Mouse (Mus musculus) CH12.LX (cell line): ENCODE measurements around the gene Dhrs11. TPM values are rescaled to one million over a fixed set of nuclear protein-coding genes. Genes with fewer than 3 reads are reported as not detected.
A peak's percentile ranks its signal among the peaks of the same experiment; 100 is the strongest.

ENCODE experiments used
- DNase-seq: peaks from one replicate; pipeline ENCODE4 v3.0.0-alpha.2; 2013; ENCODE audit errors: extremely low read depth
- H3K27ac ChIP-seq: 2 replicates; pipeline ENCODE4 v1.5.1; 2012; ENCODE audit warnings: low read depth, mild to moderate bottlenecking, control low read depth, moderate library complexity; ENCODE audit not compliant: insufficient read depth
- H3K27me3 ChIP-seq: replicated peaks from 2 replicates; pipeline ENCODE3; 2012; ENCODE audit warnings: inconsistent platforms
- H3K36me3 ChIP-seq, 2 experiments: replicated peaks in 1 of 2; 2 replicates each; pipeline versions ENCODE3 to v1.6.1; 2012; ENCODE audit warnings: inconsistent platforms in 1 of 2, low read length in 1 of 2, mild to moderate bottlenecking in 1 of 2, mixed read lengths in 1 of 2, moderate library complexity in 1 of 2; ENCODE audit not compliant: control insufficient read depth in 1 of 2, insufficient read depth in 1 of 2
- H3K4me1 ChIP-seq, 2 experiments: 2 replicates each; pipeline ENCODE4 v1.6.1; 2012; ENCODE audit warnings: inconsistent platforms in 1 of 2, moderate library complexity in 1 of 2; ENCODE audit not compliant: insufficient read depth in 2 of 2, control insufficient read depth in 1 of 2
- H3K4me2 ChIP-seq: 2 replicates; pipeline ENCODE4 v1.6.1; 2012; ENCODE audit warnings: low read depth, mild to moderate bottlenecking, control low read depth; ENCODE audit not compliant: poor library complexity, insufficient read depth, severe bottlenecking
- H3K4me3 ChIP-seq, 3 experiments: fragments of 150-350 bp in 1 of 3; sonication (generic) in 1 of 3; replicated peaks in 1 of 3; 2 replicates each; pipeline versions ENCODE3 to v1.5.1; 2011 to 2012; ENCODE audit warnings: low read depth in 2 of 3, low read length in 2 of 3, mild to moderate bottlenecking in 2 of 3, moderate library complexity in 2 of 3, control low read depth in 1 of 3, improper control_type of control experiment in 1 of 3, inconsistent platforms in 1 of 3, mixed read lengths in 1 of 3; ENCODE audit not compliant: poor library complexity in 1 of 3
- H3K79me2 ChIP-seq: replicated peaks from 2 replicates; pipeline ENCODE4 v1.6.1; 2012; ENCODE audit warnings: mild to moderate bottlenecking, moderate library complexity; ENCODE audit not compliant: control insufficient read depth, poor library complexity, insufficient read depth, severe bottlenecking; ENCODE audit errors: extremely low read depth
- H3K9ac ChIP-seq: 2 replicates; pipeline ENCODE4 v1.6.1; 2012; ENCODE audit warnings: low read depth, mild to moderate bottlenecking, control low read depth, moderate library complexity; ENCODE audit not compliant: insufficient read depth
- H3K9me3 ChIP-seq: replicated peaks from 2 replicates; pipeline ENCODE3; 2012; ENCODE audit warnings: low read length, inconsistent platforms, mixed read lengths
- BHLHE40 ChIP-seq: IDR thresholded peaks from 2 replicates; pipeline ENCODE4 v1.6.1; 2011; ENCODE audit warnings: mild to moderate bottlenecking, low read depth, low read length, improper control_type of control experiment
- CHD1 ChIP-seq: IDR thresholded peaks from 2 replicates; pipeline ENCODE4 v1.6.1; 2012; ENCODE audit warnings: low read depth, low read length, improper control_type of control experiment, inconsistent platforms
- CTCF ChIP-seq, 2 experiments: IDR thresholded peaks in 1 of 2; conservative IDR thresholded peaks in 1 of 2; 2 replicates each; pipeline ENCODE4 v1.5.1; 2011 to 2012; ENCODE audit warnings: low read depth in 2 of 2, low read length in 2 of 2, improper control_type of control experiment in 1 of 2, inconsistent platforms in 1 of 2, mild to moderate bottlenecking in 1 of 2, moderate library complexity in 1 of 2
- E2F4 ChIP-seq: IDR thresholded peaks from 2 replicates; pipeline ENCODE4 v1.6.1; 2011; ENCODE audit warnings: low read depth, low read length, improper control_type of control experiment; ENCODE audit not compliant: insufficient replicate concordance
- ELF1 ChIP-seq: IDR thresholded peaks from 2 replicates; pipeline ENCODE4 v1.6.1; 2014; ENCODE audit warnings: low read depth, mild to moderate bottlenecking, inconsistent platforms, low read length, improper control_type of control experiment
- EP300 ChIP-seq: IDR thresholded peaks from 2 replicates; pipeline ENCODE4 v1.6.1; 2011; ENCODE audit warnings: low read length, improper control_type of control experiment
- ETS1 ChIP-seq: conservative IDR thresholded peaks from 2 replicates; pipeline ENCODE4 v1.6.1; 2012; ENCODE audit warnings: low read depth, mild to moderate bottlenecking, inconsistent platforms, low read length, improper control_type of control experiment, moderate library complexity
- GABPA ChIP-seq: IDR thresholded peaks from 2 replicates; pipeline ENCODE4 v1.6.1; 2012; ENCODE audit warnings: low read depth, low read length, improper control_type of control experiment, inconsistent platforms; ENCODE audit not compliant: insufficient replicate concordance
- IRF4 ChIP-seq: IDR thresholded peaks from 2 replicates; pipeline ENCODE4 v1.6.1; 2014; ENCODE audit warnings: low read depth, mild to moderate bottlenecking, inconsistent platforms, low read length, improper control_type of control experiment
- MAFK ChIP-seq: IDR thresholded peaks from 2 replicates; pipeline ENCODE4 v1.6.1; 2011; ENCODE audit warnings: low read length, improper control_type of control experiment; ENCODE audit not compliant: insufficient replicate concordance
- MAX ChIP-seq: IDR thresholded peaks from 2 replicates; pipeline ENCODE4 v1.6.1; 2011; ENCODE audit warnings: low read length, improper control_type of control experiment
- MAZ ChIP-seq: IDR thresholded peaks from 2 replicates; pipeline ENCODE4 v1.6.1; 2012; ENCODE audit warnings: low read depth, mild to moderate bottlenecking, inconsistent platforms, low read length, improper control_type of control experiment, moderate library complexity
- MEF2A ChIP-seq: IDR thresholded peaks from 2 replicates; pipeline ENCODE4 v1.6.1; 2014; ENCODE audit warnings: low read depth, mild to moderate bottlenecking, inconsistent platforms, low read length, improper control_type of control experiment, borderline replicate concordance
- MXI1 ChIP-seq: IDR thresholded peaks from 2 replicates; pipeline ENCODE4 v1.6.1; 2011; ENCODE audit warnings: mild to moderate bottlenecking, low read depth, low read length, improper control_type of control experiment
- MYC ChIP-seq: IDR thresholded peaks from 2 replicates; pipeline ENCODE4 v1.6.1; 2011; ENCODE audit warnings: low read depth, mild to moderate bottlenecking, improper control_type of control experiment, low read length
- NELFE ChIP-seq: IDR thresholded peaks from 2 replicates; pipeline ENCODE4 v1.6.1; 2011; ENCODE audit warnings: low read depth, low read length, improper control_type of control experiment
- POLR2AphosphoS2 ChIP-seq: IDR thresholded peaks from 2 replicates; pipeline ENCODE4 v1.6.1; 2011; ENCODE audit warnings: low read depth, low read length, improper control_type of control experiment
- RAD21 ChIP-seq: IDR thresholded peaks from 2 replicates; pipeline ENCODE4 v1.6.1; 2011; ENCODE audit warnings: low read depth, mild to moderate bottlenecking, low read length, improper control_type of control experiment, moderate library complexity
- RCOR1 ChIP-seq: conservative IDR thresholded peaks from 2 replicates; pipeline ENCODE4 v1.6.1; 2012; ENCODE audit warnings: low read depth, mild to moderate bottlenecking, inconsistent platforms, low read length, improper control_type of control experiment
- SIN3A ChIP-seq: IDR thresholded peaks from 2 replicates; pipeline ENCODE4 v1.6.1; 2012; ENCODE audit warnings: low read length, improper control_type of control experiment, inconsistent platforms
- TCF12 ChIP-seq: IDR thresholded peaks from 2 replicates; pipeline ENCODE4 v1.6.1; 2014; ENCODE audit warnings: low read depth, mild to moderate bottlenecking, inconsistent platforms, low read length, improper control_type of control experiment
- UBTF ChIP-seq: IDR thresholded peaks from 2 replicates; pipeline ENCODE4 v1.6.1; 2012; ENCODE audit warnings: low read depth, mild to moderate bottlenecking, inconsistent platforms, low read length, improper control_type of control experiment, moderate library complexity
- USF2 ChIP-seq: conservative IDR thresholded peaks from 2 replicates; pipeline ENCODE4 v1.6.1; 2011; ENCODE audit warnings: low read depth, low read length, improper control_type of control experiment
- ZMIZ1 ChIP-seq: IDR thresholded peaks from 2 replicates; pipeline ENCODE4 v1.6.1; 2012; ENCODE audit warnings: low read depth, mild to moderate bottlenecking, inconsistent platforms, low read length, improper control_type of control experiment
- dilution Hi-C: fragments of 300-500 bp; cut with MboI; formaldehyde crosslinking; loops from 2 replicates; pipeline ENCODE4 v1.14.3; 2020; ENCODE audit warnings: low sequenced_read_pairs; ENCODE audit not compliant: extremely low pct_unique_long_range_greater_than_20kb, extremely low pct_ligation_motif_present
- in situ Hi-C: fragments of 300-500 bp; cut with MboI; formaldehyde crosslinking; loops from 3 replicates; pipeline ENCODE4 v1.14.3; 2019; ENCODE audit warnings: low sequenced_read_pairs, low pct_ligation_motif_present, low pct_unique_long_range_greater_than_20kb, mixed read lengths
- polyA plus RNA-seq: library from polyadenylated mRNA; unstranded; fragments of >175 nt; gene quantifications from 2 replicates; pipeline ENCODE4 v1.2.1, GENCODE M21; 2012; ENCODE audit warnings: low read depth; ENCODE audit not compliant: insufficient read length
- total RNA-seq, 2 experiments: library from RNA; depleted of rRNA; stranded (reverse); fragments of 300-350 nt in 1 of 2; fragments of >200 nt in 1 of 2; gene quantifications; 2 replicates each; pipeline ENCODE4 v1.2.3; 2012 to 2014

Gene Dhrs11
- total and polyA plus RNA-seq, 3 experiments, result 6.1 to 17.1 (median 8.3) TPM

- TF ChIP-seq EP300, result no peak
- TF ChIP-seq E2F4, result no peak
- no peak for TF ChIP-seq SIN3A
- TF ChIP-seq CHD1, result no peak; the same call in 1 of the 2 replicates
- TF ChIP-seq ELF1, result peak; percentile 84
- TF ChIP-seq ETS1, result no peak
- TF ChIP-seq CTCF (conservative IDR thresholded peaks at IDR 0.05 in 1 of 2, IDR thresholded peaks at IDR 0.05 in 1 of 2; ENCODE audit: low read depth in 2 of 2, low read length in 2 of 2), result peak; percentile 92 to 95
- TF ChIP-seq MAZ, result peak; percentile 56; the same call in 1 of the 2 replicates
These were observed 10.5 kb downstream of the Dhrs11 start (continued) for GRCm38 (mm10) chr11:84818085-84818960.

- peaks cover 4 to 41% of the 10 kb centered on the region in 2 experiments; a peak in 2 of 4 replicates for H3K4me1 ChIP-seq
These were observed 11.4 kb downstream of the Dhrs11 start for GRCm38 (mm10) chr11:84817362-84817761.

GRCm38 (mm10) chr11:84813724-84814510, 14.9 kb downstream of the Dhrs11 start:
- Histone ChIP-seq H3K36me3 (peaks cover 14 to 54% of the 10 kb centered on the region in 2 experiments), H3K27me3 (no peaks in the 10 kb centered on the region), H3K4me2 (no peak overlapping the region), H3K79me2 (no peaks in the 10 kb centered on the region), H3K4me1 (peaks cover 0 to 19% of the 10 kb centered on the region in 2 experiments; a peak in 1 of 4 replicates), H3K9me3 (peaks cover 5% of the 10 kb centered on the region), H3K27ac (no peak overlapping the region), H3K4me3 (no peak overlapping the region), H3K9ac (no peak overlapping the region)
- in situ Hi-C loops (loop anchor here (10.0 to 25.0 kb wide), 3 partner anchors 299 to 652 kb away; partner anchors contain the start of genes Aatf and Gm11437), dilution Hi-C loops (no loop called here)
- DNase-seq, result peak; percentile 78
- TF ChIP-seq GABPA, result no peak
- TF ChIP-seq POLR2AphosphoS2, result no peak
- TF ChIP-seq CHD1, result no peak
- peak; percentile 42; the same call in 1 of the 2 replicates for TF ChIP-seq MAX
- TF ChIP-seq NELFE, result peak; percentile 21; the same call in 1 of the 2 replicates
- no peak for TF ChIP-seq ETS1
- peak; percentile 89 for TF ChIP-seq RAD21
- no peak for TF ChIP-seq TCF12
- TF ChIP-seq SIN3A, result no peak
- no peak for TF ChIP-seq UBTF
- TF ChIP-seq BHLHE40, result no peak
- no peak for TF ChIP-seq MEF2A
- TF ChIP-seq MAFK, result no peak
- TF ChIP-seq MXI1, result no peak
- TF ChIP-seq EP300, result no peak
- TF ChIP-seq IRF4, result no peak
- TF ChIP-seq ZMIZ1, result no peak
- no peak for TF ChIP-seq RCOR1

More at GRCm38 (mm10) chr11:84817362-84817761, 11.4 kb downstream of the Dhrs11 start:
- dilution Hi-C loops (no loop called here), in situ Hi-C loops (loop anchor here (10.0 to 25.0 kb wide), 3 partner anchors 303 to 655 kb away; partner anchors contain the start of genes Aatf and Gm11437)
- no peak overlapping the region for H3K4me2 ChIP-seq
- no peaks in the 10 kb centered on the region; the same call in 1 of the 2 replicates for H3K79me2 ChIP-seq
- no peak overlapping the region for H3K9ac ChIP-seq
- DNase-seq, result no peak
- peaks cover 5% of the 10 kb centered on the region for H3K9me3 ChIP-seq
- H3K27me3 ChIP-seq, result no peaks in the 10 kb centered on the region
- H3K27ac ChIP-seq, result no peak overlapping the region
- TF ChIP-seq MYC (peak; percentile 45; the same call in 1 of the 2 replicates), MAZ (no peak), ELF1 (no peak), RAD21 (peak; percentile 4), USF2 (no peak), NELFE (no peak), CTCF (conservative IDR thresholded peaks at IDR 0.05 in 1 of 2, IDR thresholded peaks at IDR 0.05 in 1 of 2; ENCODE audit: low read depth in 2 of 2, low read length in 2 of 2) (peak in 1 of 2 experiments; percentile 41; a peak in 2 of 4 replicates), POLR2AphosphoS2 (no peak), MAX (0 out of 2 replicates have a peak, but pooled peaks have one; percentile 23)
- H3K36me3 ChIP-seq, result peaks cover 18 to 60% of the 10 kb centered on the region in 2 experiments
- H3K4me3 ChIP-seq, result no peak overlapping the region
